Mouse (Mus musculus): ENCODE results near the gene Flt3l.
A peak's percentile ranks its signal among the peaks of the same experiment; 100 is the strongest.

GRCm38 (mm10) chr7:45172974-45173373 is 36.7 kb upstream of the Flt3l start:
- TF ChIP-seq CTCF (IDR thresholded peaks at IDR 0.05; ENCODE audit: low read depth) (peak; percentile 56), EP300 (IDR thresholded peaks at IDR 0.05; ENCODE audit: low read depth) (no peak)

All from liver, postnatal 0 days (tissue).